Comparison of ENCODE assay signal across 8 mouse cellular contexts in the genomic region with DNA sequence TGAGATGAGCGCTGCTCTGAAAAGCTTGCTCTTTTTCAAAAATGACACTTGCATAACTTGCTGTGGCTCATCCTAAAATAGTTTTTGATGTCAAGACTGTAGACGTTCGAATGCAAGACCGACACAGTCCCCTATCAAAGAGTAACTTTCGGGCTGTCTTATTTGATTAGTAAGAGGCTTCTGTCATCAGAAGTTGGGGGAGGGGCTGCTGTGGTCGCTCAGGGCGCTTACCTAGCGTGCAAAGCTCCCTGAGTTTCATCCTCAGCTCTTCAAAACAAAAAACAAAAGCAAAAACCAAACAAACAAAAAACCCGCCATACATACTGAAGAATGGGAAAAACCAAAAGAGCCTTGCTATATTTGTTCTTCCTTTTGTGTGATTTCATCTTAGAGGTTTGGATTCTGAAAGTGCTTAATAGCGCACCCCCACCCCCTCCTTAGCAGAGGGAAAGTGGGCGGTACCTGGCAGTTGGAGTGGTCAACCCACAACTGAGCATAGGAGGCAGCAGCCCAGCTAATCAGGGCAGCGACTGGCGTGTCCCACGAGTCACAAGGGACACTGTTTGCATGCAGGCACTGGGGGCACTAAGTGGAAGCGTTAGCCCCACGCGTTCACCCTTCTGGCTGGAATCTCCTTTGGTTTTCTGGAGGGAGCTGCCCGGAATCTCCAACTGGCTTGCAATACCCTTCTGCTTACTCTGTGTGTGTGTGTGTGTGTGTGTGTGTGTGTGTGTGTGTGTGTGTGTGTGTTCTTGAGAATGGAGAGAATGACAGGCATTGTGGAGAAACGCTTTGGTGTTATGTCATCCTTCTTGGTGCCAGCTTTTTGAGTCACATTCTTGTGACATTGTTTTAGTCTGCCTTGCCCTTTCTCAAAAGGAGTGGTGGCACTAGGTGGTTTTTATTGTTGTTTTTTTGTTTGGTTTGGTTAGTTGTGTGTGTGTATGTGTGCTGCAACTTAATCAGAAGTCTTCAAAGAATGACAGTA. TPM values are rescaled to one million over a fixed set of nuclear protein-coding genes. Genes with fewer than 3 reads are reported as not detected.
DNase-seq lines count a peak whose midpoint lies in the region; ATAC-seq and TF ChIP-seq lines count a peak whose summit lies in the region.

No protein-coding gene starts in this region.

- peak; percentile 39; the same call in 1 of the 2 replicates for TF ChIP-seq POLR2A in heart, adult 2 months (IDR thresholded peaks at IDR 0.05; ENCODE audit: insufficient read depth, low read depth, low read length)

- no peak for ATAC-seq in embryonic facial prominence, embryonic 13.5 days (ENCODE audit: insufficient number of reproducible peaks, insufficient read depth, low FRiP score, low TSS enrichment, low read depth)
- peak; percentile 67; the same call in 1 of the 2 replicates for ATAC-seq in midbrain, postnatal 0 days (ENCODE audit: low FRiP score)

- TF ChIP-seq CTCF in heart, adult 2 months (IDR thresholded peaks at IDR 0.05), result 0 out of 2 replicates have a peak, but pooled peaks have one; percentile 9
- no peak for TF ChIP-seq CTCF in midbrain, postnatal 0 days (IDR thresholded peaks at IDR 0.05)

- no peaks in the 10 kb centered on the region for H3K9me3 ChIP-seq in embryonic facial prominence, embryonic 13.5 days
- no peaks in the 10 kb centered on the region for H3K9me3 ChIP-seq in midbrain, postnatal 0 days (ENCODE audit: low read length)

- no peaks in the 10 kb centered on the region for H3K36me3 ChIP-seq in embryonic facial prominence, embryonic 13.5 days
- no peaks in the 10 kb centered on the region for H3K36me3 ChIP-seq in heart, adult 2 months (ENCODE audit: control insufficient read depth, insufficient read depth, low read length)
- H3K36me3 ChIP-seq in midbrain, postnatal 0 days (ENCODE audit: insufficient read depth, low read length), result no peaks in the 10 kb centered on the region

- peaks cover 13% of the 10 kb centered on the region for H3K4me1 ChIP-seq in embryonic facial prominence, embryonic 13.5 days
- no peaks in the 10 kb centered on the region; the same call in none of the 2 replicates for H3K4me1 ChIP-seq in heart, adult 2 months (ENCODE audit: control insufficient read depth, insufficient read depth, low read length)
- no peaks in the 10 kb centered on the region for H3K4me1 ChIP-seq in midbrain, postnatal 0 days (ENCODE audit: insufficient read depth, low read length)

- H3K27ac ChIP-seq in embryonic facial prominence, embryonic 13.5 days, result no peak overlapping the region
- H3K27ac ChIP-seq in heart, adult 2 months, result peak overlapping the region; percentile 84
- H3K27ac ChIP-seq in midbrain, postnatal 0 days (ENCODE audit: low read depth, low read length), result peak overlapping the region; percentile 62; the same call in 1 of the 2 replicates

- H3K27me3 ChIP-seq in embryonic facial prominence, embryonic 13.5 days, result no peaks in the 10 kb centered on the region
- H3K27me3 ChIP-seq in heart, adult 2 months (ENCODE audit: control insufficient read depth, insufficient read depth, low read length), result no peaks in the 10 kb centered on the region
- H3K27me3 ChIP-seq in midbrain, postnatal 0 days (ENCODE audit: insufficient read depth, low read length), result no peaks in the 10 kb centered on the region

- intact Hi-C loops in heart, adult 2 months (cut with DNase I), result no loop called here

- 4% methylated on average over 19 of the region's 19 CpGs for WGBS in embryonic facial prominence, embryonic 13.5 days
- 2% methylated on average over 19 of the region's 19 CpGs for WGBS in heart, adult 2 months
- WGBS in midbrain, postnatal 0 days, result 1% methylated on average over 19 of the region's 19 CpGs

- peak; percentile 74; the same call in 1 of the 2 replicates for TF ChIP-seq EP300 in heart, adult 2 months (IDR thresholded peaks at IDR 0.05; ENCODE audit: insufficient read depth, low read depth, low read length)

- DNase-seq in 3T3-L1 (ENCODE audit: low read depth, low spot score) (peak; percentile 57), liver (peak; percentile 59)
- peak; percentile 86 for DNase-seq in adrenal gland, postnatal 14 days
- peak; percentile 67 to 81 for DNase-seq in heart, adult 2 months
- peak; percentile 14 to 18 for DNase-seq in kidney, adult 8-10 months
- DNase-seq in midbrain, postnatal 0 days (ENCODE audit: low spot score), result peak; percentile 72
- peak; percentile 43 to 71 for DNase-seq in spleen, postnatal 4 days (ENCODE audit: low spot score in 2 of 2)

- no peaks in the 10 kb centered on the region for H3K79me2 ChIP-seq in heart, adult 2 months (replicated peaks; ENCODE audit: control insufficient read depth, insufficient read depth, low read length)

- H3K4me2 ChIP-seq in embryonic facial prominence, embryonic 13.5 days, result peak overlapping the region; percentile 100
- H3K4me2 ChIP-seq in midbrain, postnatal 0 days (ENCODE audit: low read depth, low read length, poor library complexity, severe bottlenecking), result peak overlapping the region; percentile 91

- H3K4me3 ChIP-seq in embryonic facial prominence, embryonic 13.5 days, result peak overlapping the region; percentile 60
- H3K4me3 ChIP-seq in heart, adult 2 months, result peak overlapping the region; percentile 77
- peak overlapping the region; percentile 62 for H3K4me3 ChIP-seq in midbrain, postnatal 0 days (ENCODE audit: low read depth, low read length)

- H3K9ac ChIP-seq in embryonic facial prominence, embryonic 13.5 days, result peak overlapping the region; percentile 67
- H3K9ac ChIP-seq in heart, adult 2 months (ENCODE audit: low read depth, low read length), result peak overlapping the region; percentile 78
- H3K9ac ChIP-seq in midbrain, postnatal 0 days (replicated peaks; ENCODE audit: low read length, poor library complexity, severe bottlenecking), result peak overlapping the region; percentile 74

RNA-seq across cellular contexts. Expression of a gene that starts 1.0 kb away (rescaled TPM):
- total RNA-seq in adrenal gland, postnatal 14 days (2021), result 91.9 and 93.0 TPM in 2 replicates
- polyA plus RNA-seq in embryonic facial prominence, embryonic 13.5 days (2015; fragmentation: Nextera tagmentation; extraction: Ambion mirVana), result 77.1 and 77.5 TPM in 2 replicates
- total RNA-seq in heart, adult 2 months (2021), result 10 to 100 TPM; 55.0 to 55.2 TPM
- 7.3 and 17.2 TPM in 2 replicates for polyA plus RNA-seq in heart, adult 2 months (2012; rRNA removed)
- 107 and 123 TPM in 2 replicates for total RNA-seq in midbrain, postnatal 0 days (2014; rRNA removed)
- polyA plus RNA-seq in midbrain, postnatal 0 days (2015; fragmentation: Nextera tagmentation; extraction: Ambion mirVana), result 47.0 and 53.8 TPM in 2 replicates

RNA-seq across cellular contexts. Expression of a gene that starts 36.4 kb away (rescaled TPM):
- total RNA-seq in adrenal gland, postnatal 14 days (2021), result 25.2 and 35.1 TPM in 2 replicates
- 20.8 and 24.0 TPM in 2 replicates for polyA plus RNA-seq in embryonic facial prominence, embryonic 13.5 days (2015; fragmentation: Nextera tagmentation; extraction: Ambion mirVana)
- 10 to 100 TPM; 35.4 to 39.4 TPM for total RNA-seq in heart, adult 2 months (2021)
- polyA plus RNA-seq in heart, adult 2 months (2012; rRNA removed), result 13.4 and 31.8 TPM in 2 replicates
- total RNA-seq in midbrain, postnatal 0 days (2014; rRNA removed), result 59.3 and 66.5 TPM in 2 replicates
- 25.9 and 26.1 TPM in 2 replicates for polyA plus RNA-seq in midbrain, postnatal 0 days (2015; fragmentation: Nextera tagmentation; extraction: Ambion mirVana)

Comparison
In these comparisons a context has a peak if more than half of its experiments do, and no peak if none do; other contexts are left out.
1. DNase-seq: peak in every context shown above with its lines; median percentile 86 in adrenal gland, postnatal 14 days; 74 in heart, adult 2 months; 72 in midbrain, postnatal 0 days; 59 in liver; 57 in 3T3-L1; 57 in spleen, postnatal 4 days; 16 in kidney, adult 8-10 months.